Mouse (Mus musculus) brain, adult 10 weeks (tissue): ENCODE measurements around the gene Olfr120. TPM values are rescaled to one million over a fixed set of nuclear protein-coding genes. Genes with fewer than 3 reads are reported as not detected.

Experiments
- polyA plus RNA-seq: library from polyadenylated mRNA; stranded (reverse); fragments of 350-450 nt; fragmentation: Illumina TruSeq; extraction: RNeasy Lipid Tissue Mini Kit (QIAGEN cat#74804); gene quantifications from one replicate; pipeline ENCODE4 v1.2.3, GENCODE M21; 2015; ENCODE audit warnings: low read depth, low replicate concordance

Gene Olfr120
- polyA plus RNA-seq = not detected

GRCm38 (mm10) chr17:37721508-37721907, at the start of gene Olfr120:
Gene Olfr120, plus strand, starts transcription at chr17:37721808.

GRCm38 (mm10) chr17:37696264-37696663, 25.3 kb upstream of the Olfr120 start, which contains the start of gene Olfr119:
Gene Olfr119, plus strand, starts transcription at chr17:37696564.

DNA sequence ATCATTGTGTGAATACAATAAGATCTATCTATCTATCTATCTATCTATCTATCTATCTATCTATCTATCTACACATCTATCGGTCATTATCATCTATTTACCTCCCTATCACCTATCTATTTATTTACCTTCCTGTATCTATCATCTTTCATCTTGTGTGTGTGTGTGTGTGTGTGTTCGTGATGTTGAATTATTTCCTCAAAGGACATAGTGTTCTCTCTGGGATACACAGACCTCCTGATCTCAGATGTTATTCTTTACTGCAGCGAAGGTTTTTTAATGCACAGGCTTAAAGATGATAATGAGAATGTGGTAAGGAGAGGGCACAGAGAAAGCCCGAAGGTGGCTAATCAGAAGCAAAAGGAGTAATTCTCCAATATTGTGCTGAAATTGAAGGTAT, 46.7 kb downstream of the Olfr120 start, which contains the start of gene Olfr122:
Gene Olfr122 (plus strand): TSS at position 301 of the 400 bp plus-strand sequence.

Other genes with a start within 250 kb of the Olfr120 start
- not detected for gene H2-M2, start 238.3 kb upstream of the Olfr120 start, polyA plus RNA-seq
- gene Olfr110, start 229.3 kb upstream of the Olfr120 start, polyA plus RNA-seq = not detected
- not detected for gene Olfr111, start 213.8 kb upstream of the Olfr120 start, polyA plus RNA-seq
- not detected for gene Olfr112, start 152.4 kb upstream of the Olfr120 start, polyA plus RNA-seq
- not detected for gene Olfr113, start 144.1 kb upstream of the Olfr120 start, polyA plus RNA-seq
- not detected for gene Olfr114, start 129.1 kb upstream of the Olfr120 start, polyA plus RNA-seq
- not detected for gene Olfr115, start 94.7 kb upstream of the Olfr120 start, polyA plus RNA-seq
- gene Olfr116, start 94.6 kb upstream of the Olfr120 start, polyA plus RNA-seq = not detected
- not detected for gene Olfr117, start 58.0 kb upstream of the Olfr120 start, polyA plus RNA-seq
- gene Olfr118, start 54.8 kb upstream of the Olfr120 start, polyA plus RNA-seq = not detected
- gene Olfr119, start 25.2 kb upstream of the Olfr120 start, polyA plus RNA-seq = not detected
- not detected for gene Olfr121, start 27.0 kb downstream of the Olfr120 start, polyA plus RNA-seq
- gene Olfr122, start 46.8 kb downstream of the Olfr120 start, polyA plus RNA-seq = not detected
- gene Olfr123, start 71.7 kb downstream of the Olfr120 start, polyA plus RNA-seq = not detected
- gene Olfr124, start 78.1 kb downstream of the Olfr120 start, polyA plus RNA-seq = not detected
- gene Olfr125, start 111.1 kb downstream of the Olfr120 start, polyA plus RNA-seq = not detected
- not detected for gene Olfr126, start 125.7 kb downstream of the Olfr120 start, polyA plus RNA-seq
- gene Olfr127, start 178.6 kb downstream of the Olfr120 start, polyA plus RNA-seq = not detected
- not detected for gene Olfr128, start 198.7 kb downstream of the Olfr120 start, polyA plus RNA-seq
- not detected for gene Olfr761, start 231.3 kb downstream of the Olfr120 start, polyA plus RNA-seq